In the genomic region with DNA sequence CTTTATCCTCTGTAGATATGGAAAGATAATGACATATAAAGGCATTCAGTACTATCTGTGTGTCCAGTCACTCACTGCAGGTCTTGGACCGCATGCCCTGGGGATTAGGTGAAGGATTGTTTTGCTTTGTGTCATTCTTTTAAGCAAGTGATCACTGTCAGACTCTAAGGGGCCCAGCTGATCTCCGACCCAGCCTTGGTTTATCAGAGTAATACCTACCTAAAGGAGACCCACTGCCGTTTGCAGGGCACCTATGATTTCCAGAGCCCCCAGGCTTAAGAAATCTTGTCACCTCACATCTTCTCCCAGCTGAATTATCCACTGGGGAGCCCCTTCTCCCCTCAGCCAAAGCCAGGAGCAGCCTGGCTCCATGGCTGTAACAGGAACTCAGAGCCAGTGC, we compare ENCODE assay signal across 15 mouse cellular contexts.
DNase-seq lines count a peak whose midpoint lies in the region; ATAC-seq and TF ChIP-seq lines count a peak whose summit lies in the region.
"Had no signal": no experiment of that assay in that cellular context is flagged by ENCODE, and none has a peak within 500 bp of the region (broad histone marks: within the 10 kb centered on the region; RNA-seq: fewer than 3 reads in every experiment).

No protein-coding gene starts in this region.

- WGBS in heart, embryonic 13.5 days: 34% methylated on average over 3 of the region's 3 CpGs
- WGBS in heart, embryonic 11.5 days (ENCODE audit: insufficient replicate concordance): 40% methylated on average over 3 of the region's 3 CpGs
- 49% methylated on average over 3 of the region's 3 CpGs for WGBS in liver, embryonic 16.5 days (ENCODE audit: insufficient replicate concordance)
- 85% methylated on average over 3 of the region's 3 CpGs for WGBS in olfactory bulb, adult 2 months

- peak overlapping the region; percentile 70; the same call in 1 of the 2 replicates for H3K27ac ChIP-seq in heart, embryonic 13.5 days (replicated peaks)
- H3K27ac ChIP-seq in heart, embryonic 11.5 days (ENCODE audit: low read depth, low read length): no peak overlapping the region
- H3K27ac ChIP-seq in liver, embryonic 16.5 days (ENCODE audit: low read length): peak overlapping the region; percentile 67
- H3K27ac ChIP-seq in bone marrow macrophage, adult 2 months (ENCODE audit: insufficient read depth, low read depth, low read length): peak overlapping the region; percentile 66
- peak overlapping the region; percentile 32 for H3K27ac ChIP-seq in olfactory bulb, adult 2 months (ENCODE audit: insufficient read depth, low read depth, low read length)
- H3K27ac ChIP-seq: forebrain, embryonic 12.5 days; limb, embryonic 12.5 days; midbrain, embryonic 15.5 days; neural tube, embryonic 15.5 days had no signal

- TF ChIP-seq CTCF in bone marrow macrophage, adult 2 months (IDR thresholded peaks at IDR 0.05; ENCODE audit: low read depth, low read length): no peak
- TF ChIP-seq CTCF in olfactory bulb, adult 2 months (IDR thresholded peaks at IDR 0.05; ENCODE audit: insufficient read depth, low read depth, low read length): no peak

- H3K4me3 ChIP-seq in heart, embryonic 13.5 days: no peak overlapping the region
- H3K4me3 ChIP-seq in heart, embryonic 11.5 days (ENCODE audit: low read depth, low read length): no peak overlapping the region
- H3K4me3 ChIP-seq in liver, embryonic 16.5 days (ENCODE audit: low read depth, low read length): no peak overlapping the region
- H3K4me3 ChIP-seq in bone marrow macrophage, adult 2 months (ENCODE audit: insufficient read depth, low read length): no peak overlapping the region
- no peak overlapping the region for H3K4me3 ChIP-seq in olfactory bulb, adult 2 months (ENCODE audit: insufficient read depth, low read depth, low read length)
- H3K4me3 ChIP-seq: forebrain, embryonic 12.5 days; limb, embryonic 12.5 days; megakaryocyte, embryonic 14.5 days; midbrain, embryonic 15.5 days; neural tube, embryonic 15.5 days had no signal

- H3K4me1 ChIP-seq in heart, embryonic 13.5 days: peaks cover 55% of the 10 kb centered on the region
- H3K4me1 ChIP-seq in heart, embryonic 11.5 days (ENCODE audit: control insufficient read depth, insufficient read depth, low read length): peaks cover 31% of the 10 kb centered on the region
- peaks cover 23% of the 10 kb centered on the region for H3K4me1 ChIP-seq in liver, embryonic 16.5 days (ENCODE audit: control insufficient read depth, low read depth, low read length)
- H3K4me1 ChIP-seq in bone marrow macrophage, adult 2 months (ENCODE audit: control insufficient read depth, insufficient read depth, low read length): peaks cover 44% of the 10 kb centered on the region
- peaks cover 16% of the 10 kb centered on the region for H3K4me1 ChIP-seq in olfactory bulb, adult 2 months (ENCODE audit: control insufficient read depth, insufficient read depth, low read length)

- DNase-seq in liver: no peak
- DNase-seq: cerebellum, adult 18-20 months; cerebellum, postnatal 36 days had no signal

- ATAC-seq in heart, embryonic 13.5 days (ENCODE audit: extremely low read depth, insufficient number of reproducible peaks, low FRiP score, low TSS enrichment): no peak
- no peak for ATAC-seq in heart, embryonic 11.5 days (replicated peaks; ENCODE audit: insufficient number of reproducible peaks, low FRiP score, low TSS enrichment)
- ATAC-seq in liver, embryonic 16.5 days (ENCODE audit: low read depth): no peak
- ATAC-seq in inflammation-experienced regulatory T-cells, adult 6 months: no peak
- ATAC-seq: midbrain, embryonic 15.5 days had no signal

- no peaks in the 10 kb centered on the region for H3K36me3 ChIP-seq in heart, embryonic 13.5 days
- no peaks in the 10 kb centered on the region for H3K36me3 ChIP-seq in heart, embryonic 11.5 days (ENCODE audit: control insufficient read depth, insufficient read depth, low read length)
- H3K36me3 ChIP-seq in liver, embryonic 16.5 days (ENCODE audit: control insufficient read depth, insufficient read depth): no peaks in the 10 kb centered on the region
- H3K36me3 ChIP-seq: forebrain, embryonic 12.5 days; limb, embryonic 12.5 days; midbrain, embryonic 15.5 days; neural tube, embryonic 15.5 days had no signal

- H3K4me2 ChIP-seq in heart, embryonic 13.5 days: no peak overlapping the region
- H3K4me2 ChIP-seq in heart, embryonic 11.5 days: no peak overlapping the region
- no peak overlapping the region for H3K4me2 ChIP-seq in liver, embryonic 16.5 days (ENCODE audit: low read depth, low read length)
- H3K4me2 ChIP-seq: forebrain, embryonic 12.5 days; limb, embryonic 12.5 days; midbrain, embryonic 15.5 days; neural tube, embryonic 15.5 days had no signal

- no peaks in the 10 kb centered on the region for H3K9me3 ChIP-seq in heart, embryonic 13.5 days
- H3K9me3 ChIP-seq in heart, embryonic 11.5 days (replicated peaks; ENCODE audit: control insufficient read depth, low read length): no peaks in the 10 kb centered on the region
- H3K9me3 ChIP-seq in liver, embryonic 16.5 days (replicated peaks; ENCODE audit: control insufficient read depth, low read length): no peaks in the 10 kb centered on the region
- H3K9me3 ChIP-seq: forebrain, embryonic 12.5 days; midbrain, embryonic 15.5 days; neural tube, embryonic 15.5 days had no signal

- H3K9ac ChIP-seq in heart, embryonic 13.5 days: no peak overlapping the region
- no peak overlapping the region for H3K9ac ChIP-seq in heart, embryonic 11.5 days (ENCODE audit: low read depth, low read length)
- H3K9ac ChIP-seq in liver, embryonic 16.5 days (ENCODE audit: low read depth, low read length): no peak overlapping the region
- H3K9ac ChIP-seq: forebrain, embryonic 12.5 days; limb, embryonic 12.5 days; liver, postnatal 0 days; midbrain, embryonic 15.5 days; neural tube, embryonic 15.5 days had no signal

- H3K27me3 ChIP-seq in heart, embryonic 13.5 days (replicated peaks): no peaks in the 10 kb centered on the region
- no peaks in the 10 kb centered on the region for H3K27me3 ChIP-seq in heart, embryonic 11.5 days (ENCODE audit: control insufficient read depth, insufficient read depth, low read length)
- no peaks in the 10 kb centered on the region for H3K27me3 ChIP-seq in liver, embryonic 16.5 days (ENCODE audit: control insufficient read depth, insufficient read depth, low read depth, low read length)
- H3K27me3 ChIP-seq: forebrain, embryonic 12.5 days; limb, embryonic 12.5 days; midbrain, embryonic 15.5 days; neural tube, embryonic 15.5 days had no signal

- no peak for TF ChIP-seq POLR2A in bone marrow macrophage, adult 2 months (IDR thresholded peaks at IDR 0.05; ENCODE audit: borderline replicate concordance, low read depth, low read length)
- no peak for TF ChIP-seq POLR2A in olfactory bulb, adult 2 months (IDR thresholded peaks at IDR 0.05; ENCODE audit: insufficient read depth, low read depth, low read length)
